Mouse (Mus musculus): ENCODE results near the gene Atp7a. TPM values are rescaled to one million over a fixed set of nuclear protein-coding genes. Genes with fewer than 3 reads are reported as not detected.

Gene Atp7a
- polyA plus RNA-seq, 1 experiment from 2014 or later, result 40.7 TPM

DNA sequence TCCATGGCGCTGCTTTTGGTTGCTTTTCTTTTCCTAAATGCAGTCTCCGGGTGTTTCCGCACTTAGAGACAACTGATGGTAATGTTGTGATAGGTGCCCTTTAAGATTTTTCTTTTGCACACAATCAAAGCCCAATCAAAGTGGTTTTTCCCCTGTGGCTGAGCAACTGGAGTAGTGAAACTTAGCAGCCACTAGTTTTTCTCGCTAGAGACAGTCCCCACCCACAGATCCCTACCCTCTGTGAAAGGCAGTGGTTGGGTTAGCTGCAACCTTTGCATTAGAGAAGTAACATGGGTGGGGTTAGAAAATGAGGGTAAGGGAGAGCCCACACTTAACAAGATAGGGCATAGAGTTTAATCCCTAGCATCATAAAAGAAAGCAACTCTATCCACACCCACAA lies 108.4 kb downstream of the Atp7a start:
- Histone ChIP-seq H3K9me3 (ENCODE audit: control insufficient read depth, low read length) (no peaks in the 10 kb centered on the region), H3K4me2 (ENCODE audit: low read depth, severe bottlenecking) (no peak overlapping the region), H3K4me3 (ENCODE audit: low read depth, low read length) (no peak overlapping the region), H3K36me3 (ENCODE audit: control insufficient read depth, insufficient read depth, low read length) (no peaks in the 10 kb centered on the region), H3K4me1 (ENCODE audit: control insufficient read depth, insufficient read depth, low read length) (no peaks in the 10 kb centered on the region), H3K9ac (ENCODE audit: low read length) (no peak overlapping the region), H3K27me3 (ENCODE audit: control insufficient read depth, insufficient read depth, low read length) (no peaks in the 10 kb centered on the region), H3K27ac (replicated peaks; ENCODE audit: low read depth, low read length) (no peak overlapping the region)
- ATAC-seq (ENCODE audit: insufficient number of reproducible peaks, low FRiP score, low TSS enrichment, low read depth), result no peak
- no peak for DNase-seq (ENCODE audit: low spot score)
- 82% methylated on average over 4 of the region's 4 CpGs for WGBS

DNA sequence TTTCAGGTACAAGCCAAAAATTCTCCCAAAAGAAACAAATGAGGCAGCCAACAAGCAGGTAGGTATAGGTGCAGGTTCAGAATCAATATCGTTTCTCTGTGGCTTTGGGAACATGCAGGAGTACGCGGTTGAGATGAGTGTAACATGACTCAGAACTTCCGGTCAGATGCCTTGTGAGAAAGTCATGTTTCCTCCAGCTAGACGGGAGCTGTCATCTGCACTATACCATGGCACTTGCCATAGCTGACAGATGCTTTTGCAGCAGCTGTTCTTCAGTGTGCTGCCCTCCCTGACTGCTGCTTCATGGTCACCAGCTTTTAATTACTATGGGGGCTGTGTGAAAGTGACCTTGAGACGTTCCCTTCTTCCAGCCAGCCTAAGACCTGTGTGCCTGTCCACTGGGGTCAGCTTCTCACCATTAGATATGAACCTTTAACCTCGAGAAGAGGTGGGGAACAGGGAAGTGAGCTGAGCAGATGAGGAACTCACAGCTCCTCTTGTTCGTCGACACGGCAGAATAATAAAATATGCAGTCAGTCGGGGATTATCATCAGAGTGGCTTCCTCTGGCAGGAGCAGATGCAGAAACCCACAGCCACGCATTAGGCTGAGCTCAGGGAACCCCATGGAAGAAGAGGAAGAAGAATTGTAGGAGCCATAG lies 109.0 kb downstream of the Atp7a start:
- H3K36me3 ChIP-seq (ENCODE audit: control insufficient read depth, insufficient read depth, low read length), result no peaks in the 10 kb centered on the region
- no peak overlapping the region for H3K4me2 ChIP-seq (ENCODE audit: low read depth, severe bottlenecking)
- WGBS, result 69% methylated on average over 12 of the region's 12 CpGs
- H3K9me3 ChIP-seq (ENCODE audit: control insufficient read depth, low read length), result no peaks in the 10 kb centered on the region
- no peaks in the 10 kb centered on the region for H3K27me3 ChIP-seq (ENCODE audit: control insufficient read depth, insufficient read depth, low read length)
- no peak overlapping the region for H3K9ac ChIP-seq (ENCODE audit: low read length)
- no peak for ATAC-seq (ENCODE audit: insufficient number of reproducible peaks, low FRiP score, low TSS enrichment, low read depth)
- H3K4me3 ChIP-seq (ENCODE audit: low read depth, low read length), result no peak overlapping the region
- DNase-seq (ENCODE audit: low spot score), result no peak
- H3K27ac ChIP-seq (replicated peaks; ENCODE audit: low read depth, low read length), result no peak overlapping the region
- no peaks in the 10 kb centered on the region for H3K4me1 ChIP-seq (ENCODE audit: control insufficient read depth, insufficient read depth, low read length)

DNA sequence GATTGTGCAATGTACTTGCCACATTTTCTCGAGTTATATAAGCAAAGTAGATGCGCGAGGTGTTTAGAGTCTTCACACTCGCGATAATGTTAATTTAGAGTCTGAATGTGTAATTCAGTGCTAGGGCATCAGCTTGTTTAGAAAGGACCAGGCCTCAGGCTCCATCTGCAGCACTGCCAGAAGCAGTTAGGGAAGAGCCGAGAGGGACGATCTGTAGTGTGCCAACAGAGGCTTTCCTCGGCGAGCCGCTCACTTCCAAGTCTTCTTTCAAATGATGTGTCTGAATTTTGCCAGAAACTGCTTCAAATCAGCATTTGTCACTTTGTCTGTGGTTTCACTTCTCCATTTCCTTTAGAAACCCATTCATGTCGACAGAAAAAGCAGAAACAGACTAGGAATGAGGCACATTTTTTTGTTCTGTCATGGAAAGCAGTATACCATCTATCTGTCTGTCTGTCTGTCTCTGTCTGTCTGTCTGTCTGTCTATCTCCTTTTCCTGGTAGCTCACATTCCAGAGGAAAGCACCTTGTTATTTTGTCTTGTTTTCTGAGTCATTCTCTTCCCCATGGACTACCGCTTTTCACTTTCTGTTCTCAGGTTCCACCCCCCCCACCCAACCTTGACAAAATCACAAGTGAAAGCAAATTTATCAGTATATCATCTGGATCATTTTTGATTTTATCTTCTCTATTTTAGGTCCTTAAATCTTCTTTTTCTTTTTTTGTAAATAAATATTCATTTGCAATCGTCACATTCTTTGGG lies 112.4 kb downstream of the Atp7a start:
- Histone ChIP-seq H3K36me3 (ENCODE audit: control insufficient read depth, insufficient read depth, low read length) (no peaks in the 10 kb centered on the region), H3K27ac (replicated peaks; ENCODE audit: low read depth, low read length) (no peak overlapping the region), H3K4me1 (ENCODE audit: control insufficient read depth, insufficient read depth, low read length) (no peaks in the 10 kb centered on the region), H3K27me3 (ENCODE audit: control insufficient read depth, insufficient read depth, low read length) (no peaks in the 10 kb centered on the region), H3K9me3 (ENCODE audit: control insufficient read depth, low read length) (no peaks in the 10 kb centered on the region), H3K4me2 (ENCODE audit: low read depth, severe bottlenecking) (no peak overlapping the region), H3K4me3 (ENCODE audit: low read depth, low read length) (no peak overlapping the region), H3K9ac (ENCODE audit: low read length) (no peak overlapping the region)
- WGBS, result 87% methylated on average over 13 of the region's 13 CpGs
- ATAC-seq (ENCODE audit: insufficient number of reproducible peaks, low FRiP score, low TSS enrichment, low read depth) (no peak), DNase-seq (ENCODE audit: low spot score) (no peak)

DNA sequence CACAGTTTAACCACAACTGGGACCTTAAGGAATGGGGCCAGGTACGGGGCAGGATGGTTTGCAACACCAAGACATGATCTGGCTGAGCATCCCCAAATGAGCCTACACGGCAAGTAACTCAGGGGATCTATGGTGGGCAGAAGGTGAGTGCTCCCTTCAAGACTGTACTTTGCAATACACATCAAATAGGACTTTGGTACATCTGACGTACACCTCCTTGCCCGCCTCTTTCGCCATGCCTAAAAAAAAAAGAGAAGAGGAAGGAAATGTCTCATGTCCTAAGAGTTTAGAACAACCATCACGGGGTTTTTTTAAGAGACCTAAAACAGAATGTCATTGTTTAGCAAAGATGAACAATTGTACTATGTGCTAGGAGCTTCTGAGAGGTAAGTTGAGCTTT lies 115.9 kb downstream of the Atp7a start, which contains the start of gene Tlr13:
Gene Tlr13, plus strand, starts transcription at position 269 of the 400 bp plus-strand sequence.
- H3K27ac ChIP-seq (replicated peaks; ENCODE audit: low read depth, low read length), result no peak within 1 kb of the TSS
- no peaks in the 10 kb centered on the region for H3K36me3 ChIP-seq (ENCODE audit: control insufficient read depth, insufficient read depth, low read length)
- ATAC-seq (ENCODE audit: insufficient number of reproducible peaks, low FRiP score, low TSS enrichment, low read depth) (no peak), DNase-seq (ENCODE audit: low spot score) (no peak)
- H3K4me2 ChIP-seq (ENCODE audit: low read depth, severe bottlenecking), result no peak within 1 kb of the TSS
- WGBS, result 89% methylated on average over 6 of the region's 6 CpGs
- no peak within 1 kb of the TSS for H3K9ac ChIP-seq (ENCODE audit: low read length)
- no peaks in the 10 kb centered on the region for H3K9me3 ChIP-seq (ENCODE audit: control insufficient read depth, low read length)
- no peaks in the 10 kb centered on the region for H3K4me1 ChIP-seq (ENCODE audit: control insufficient read depth, insufficient read depth, low read length)
- no peaks in the 10 kb centered on the region for H3K27me3 ChIP-seq (ENCODE audit: control insufficient read depth, insufficient read depth, low read length)
- H3K4me3 ChIP-seq (ENCODE audit: low read depth, low read length), result no peak within 1 kb of the TSS

DNA sequence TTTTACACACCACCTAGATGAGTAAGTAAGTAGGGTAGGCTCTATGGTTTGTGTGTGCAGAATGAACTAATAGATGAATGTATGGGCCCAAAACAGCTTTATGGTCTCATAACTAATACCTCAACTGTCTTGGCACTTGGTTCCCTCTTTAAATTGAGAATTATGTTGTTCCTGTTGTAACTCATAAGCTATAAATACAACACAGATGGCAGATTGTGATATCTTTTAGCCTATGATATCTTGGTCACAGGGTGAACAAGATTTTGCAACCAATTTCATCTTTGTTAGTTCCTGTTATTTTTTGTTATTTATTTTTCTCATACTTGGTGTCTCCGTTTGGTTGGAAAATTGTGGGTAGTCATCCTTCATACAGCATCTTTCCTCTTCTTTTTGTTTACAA lies 121.1 kb downstream of the Atp7a start:
- 88% methylated on average over 1 of the region's 1 CpGs for WGBS
- DNase-seq (ENCODE audit: low spot score) (no peak), ATAC-seq (ENCODE audit: insufficient number of reproducible peaks, low FRiP score, low TSS enrichment, low read depth) (no peak)
- Histone ChIP-seq H3K36me3 (ENCODE audit: control insufficient read depth, insufficient read depth, low read length) (no peaks in the 10 kb centered on the region), H3K4me2 (ENCODE audit: low read depth, severe bottlenecking) (no peak overlapping the region), H3K4me1 (ENCODE audit: control insufficient read depth, insufficient read depth, low read length) (no peaks in the 10 kb centered on the region), H3K27ac (replicated peaks; ENCODE audit: low read depth, low read length) (no peak overlapping the region), H3K9me3 (ENCODE audit: control insufficient read depth, low read length) (no peaks in the 10 kb centered on the region), H3K4me3 (ENCODE audit: low read depth, low read length) (no peak overlapping the region), H3K9ac (ENCODE audit: low read length) (no peak overlapping the region), H3K27me3 (ENCODE audit: control insufficient read depth, insufficient read depth, low read length) (no peaks in the 10 kb centered on the region)

DNA sequence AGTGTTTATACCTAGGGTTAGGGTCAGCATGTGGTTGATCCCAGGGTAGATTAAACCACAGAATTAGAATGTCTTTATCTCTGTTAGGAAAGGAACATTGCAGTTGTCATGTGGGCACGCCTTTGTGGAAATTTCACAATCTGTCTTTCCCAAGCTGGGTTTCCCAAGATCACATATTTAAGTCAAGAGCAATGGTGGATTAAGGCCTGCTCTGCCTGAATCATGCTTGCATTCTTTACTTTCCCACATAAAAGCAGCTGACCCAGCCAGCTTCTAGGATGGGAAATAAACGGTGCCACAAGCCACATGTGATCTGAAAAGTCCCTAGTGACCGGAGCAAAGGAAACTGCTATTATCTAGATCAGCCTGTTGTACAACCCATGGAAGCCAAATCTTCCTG lies 122.4 kb downstream of the Atp7a start:
- Histone ChIP-seq H3K36me3 (ENCODE audit: control insufficient read depth, insufficient read depth, low read length) (no peaks in the 10 kb centered on the region), H3K4me2 (ENCODE audit: low read depth, severe bottlenecking) (no peak overlapping the region), H3K27me3 (ENCODE audit: control insufficient read depth, insufficient read depth, low read length) (no peaks in the 10 kb centered on the region), H3K27ac (replicated peaks; ENCODE audit: low read depth, low read length) (no peak overlapping the region), H3K9ac (ENCODE audit: low read length) (no peak overlapping the region), H3K4me1 (ENCODE audit: control insufficient read depth, insufficient read depth, low read length) (no peaks in the 10 kb centered on the region), H3K9me3 (ENCODE audit: control insufficient read depth, low read length) (no peaks in the 10 kb centered on the region), H3K4me3 (ENCODE audit: low read depth, low read length) (no peak overlapping the region)
- DNase-seq (ENCODE audit: low spot score) (no peak), ATAC-seq (ENCODE audit: insufficient number of reproducible peaks, low FRiP score, low TSS enrichment, low read depth) (no peak)
- WGBS, result 90% methylated on average over 3 of the region's 3 CpGs

DNA sequence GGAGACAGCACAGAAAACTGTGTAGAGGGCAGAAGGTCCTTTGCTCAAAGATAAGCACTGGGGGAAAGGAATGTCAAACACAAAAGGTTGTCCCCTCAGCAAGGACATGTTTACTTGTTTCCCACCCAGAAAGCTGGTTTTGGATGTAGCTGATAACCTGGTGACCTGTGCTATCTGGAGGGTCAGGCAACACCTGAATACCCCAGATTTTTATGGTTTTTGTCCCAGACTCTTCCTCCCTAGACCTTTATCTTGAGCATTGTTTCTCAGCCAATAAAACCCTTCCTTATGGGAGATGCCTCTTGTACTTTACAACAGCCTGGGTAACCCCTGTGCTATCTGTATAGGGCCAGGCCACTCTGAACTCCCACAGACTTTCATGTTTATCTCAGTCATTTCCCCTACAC lies 127.1 kb downstream of the Atp7a start:
- H3K4me1 ChIP-seq (ENCODE audit: control insufficient read depth, insufficient read depth, low read length), result no peaks in the 10 kb centered on the region
- no peak for DNase-seq (ENCODE audit: low spot score)
- H3K27ac ChIP-seq (replicated peaks; ENCODE audit: low read depth, low read length), result no peak overlapping the region
- H3K9me3 ChIP-seq (ENCODE audit: control insufficient read depth, low read length), result no peaks in the 10 kb centered on the region
- no peak for ATAC-seq (ENCODE audit: insufficient number of reproducible peaks, low FRiP score, low TSS enrichment, low read depth)
- H3K36me3 ChIP-seq (ENCODE audit: control insufficient read depth, insufficient read depth, low read length), result no peaks in the 10 kb centered on the region
- H3K9ac ChIP-seq (ENCODE audit: low read length), result no peak overlapping the region
- H3K4me3 ChIP-seq (ENCODE audit: low read depth, low read length), result no peak overlapping the region
- H3K4me2 ChIP-seq (ENCODE audit: low read depth, severe bottlenecking), result no peak overlapping the region
- H3K27me3 ChIP-seq (ENCODE audit: control insufficient read depth, insufficient read depth, low read length), result no peaks in the 10 kb centered on the region

DNA sequence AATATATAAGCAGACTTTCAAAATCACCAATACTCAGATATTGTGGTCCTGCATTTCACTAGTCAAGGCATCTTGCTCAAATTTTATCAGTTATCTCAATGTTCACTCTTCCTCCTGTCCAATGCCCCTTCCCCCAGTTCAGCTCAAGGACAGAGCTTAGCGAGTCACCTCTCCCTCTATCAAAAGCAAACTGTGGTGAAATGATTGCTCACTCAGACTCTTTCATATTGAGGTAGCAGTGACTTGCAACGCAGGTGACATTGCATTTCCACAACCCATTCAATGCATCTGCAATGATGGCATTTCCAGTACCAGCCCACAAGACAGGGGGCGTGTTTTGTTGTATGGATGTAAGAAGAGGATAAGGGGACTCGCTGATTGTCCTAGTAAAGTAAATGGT lies 128.8 kb downstream of the Atp7a start:
- ATAC-seq (ENCODE audit: insufficient number of reproducible peaks, low FRiP score, low TSS enrichment, low read depth) (no peak), DNase-seq (ENCODE audit: low spot score) (no peak)
- WGBS, result 84% methylated on average over 4 of the region's 4 CpGs

More for the DNA sequence above, 128.8 kb downstream of the Atp7a start:
- no peak overlapping the region for H3K27ac ChIP-seq (replicated peaks; ENCODE audit: low read depth, low read length)
- no peaks in the 10 kb centered on the region for H3K36me3 ChIP-seq (ENCODE audit: control insufficient read depth, insufficient read depth, low read length)
- no peaks in the 10 kb centered on the region for H3K27me3 ChIP-seq (ENCODE audit: control insufficient read depth, insufficient read depth, low read length)
- H3K9ac ChIP-seq (ENCODE audit: low read length), result no peak overlapping the region
- H3K4me3 ChIP-seq (ENCODE audit: low read depth, low read length), result no peak overlapping the region
- H3K4me2 ChIP-seq (ENCODE audit: low read depth, severe bottlenecking), result no peak overlapping the region
- no peaks in the 10 kb centered on the region for H3K4me1 ChIP-seq (ENCODE audit: control insufficient read depth, insufficient read depth, low read length)
- H3K9me3 ChIP-seq (ENCODE audit: control insufficient read depth, low read length), result no peaks in the 10 kb centered on the region
